Mouse (Mus musculus) CH12.LX (cell line): ENCODE results near the gene Gm20489.

Source experiments
- CTCF ChIP-seq, 2 experiments: IDR thresholded peaks in 1 of 2; conservative IDR thresholded peaks in 1 of 2; 2 replicates each; pipeline ENCODE4 v1.5.1; 2011 to 2012; ENCODE audit warnings: low read depth in 2 of 2, low read length in 2 of 2, improper control_type of control experiment in 1 of 2, inconsistent platforms in 1 of 2, mild to moderate bottlenecking in 1 of 2, moderate library complexity in 1 of 2
- JUN ChIP-seq: IDR thresholded peaks from 2 replicates; pipeline ENCODE4 v1.6.1; 2011; ENCODE audit warnings: low read depth, mild to moderate bottlenecking, low read length, improper control_type of control experiment, moderate library complexity; ENCODE audit not compliant: insufficient read depth
- KAT2A ChIP-seq: IDR thresholded peaks from 2 replicates; pipeline ENCODE4 v1.6.1; 2012; ENCODE audit warnings: low read length, improper control_type of control experiment, inconsistent platforms; ENCODE audit not compliant: insufficient replicate concordance
- MAZ ChIP-seq: IDR thresholded peaks from 2 replicates; pipeline ENCODE4 v1.6.1; 2012; ENCODE audit warnings: low read depth, mild to moderate bottlenecking, inconsistent platforms, low read length, improper control_type of control experiment, moderate library complexity
- POLR2A ChIP-seq: IDR thresholded peaks from 2 replicates; pipeline ENCODE4 v1.6.1; 2011; ENCODE audit warnings: low read depth, mild to moderate bottlenecking, improper control_type of control experiment, low read length
- SMC3 ChIP-seq: IDR thresholded peaks from 2 replicates; pipeline ENCODE4 v1.6.1; 2011; ENCODE audit warnings: low read depth, low read length, improper control_type of control experiment
- ZMIZ1 ChIP-seq: IDR thresholded peaks from 2 replicates; pipeline ENCODE4 v1.6.1; 2012; ENCODE audit warnings: low read depth, mild to moderate bottlenecking, inconsistent platforms, low read length, improper control_type of control experiment

DNA sequence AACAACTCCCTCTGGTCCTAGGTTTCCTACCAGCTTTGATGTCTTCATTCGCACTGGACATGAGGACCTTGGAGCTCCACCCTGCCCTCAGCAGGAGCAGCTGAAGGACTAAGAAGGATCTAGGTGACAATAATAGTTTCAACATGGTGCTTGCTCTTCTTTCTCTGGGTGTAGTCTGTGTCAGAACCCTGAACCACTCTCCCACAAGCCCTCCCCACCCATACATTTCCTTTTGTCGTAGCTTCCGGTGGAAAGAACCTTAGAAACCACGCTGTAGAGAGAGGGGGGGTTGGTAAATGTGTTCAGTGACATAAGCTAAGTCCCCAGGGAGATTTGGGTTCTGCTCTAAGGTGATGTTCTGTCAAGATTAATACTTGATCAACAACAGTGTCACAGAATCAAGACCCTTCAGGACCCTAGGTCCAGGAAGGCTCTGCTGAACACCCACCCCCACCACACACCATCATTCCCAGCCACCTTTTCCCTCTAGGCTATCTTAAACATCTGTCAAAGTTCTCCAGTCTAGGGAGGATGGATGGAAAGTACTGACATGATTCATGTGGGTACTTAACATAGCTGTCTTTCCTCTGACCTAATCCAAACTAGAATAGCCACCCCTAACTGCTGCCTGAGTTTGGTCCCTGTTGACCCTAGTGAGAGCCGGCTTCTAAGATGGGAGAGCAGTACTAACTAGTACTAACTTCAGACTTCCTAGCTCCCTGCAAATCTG is 633 bp downstream of the Gm20489 start, which contains the start of gene Il2rg:
- no peak for TF ChIP-seq CTCF (conservative IDR thresholded peaks at IDR 0.05 in 1 of 2, IDR thresholded peaks at IDR 0.05 in 1 of 2; ENCODE audit: low read depth in 2 of 2, low read length in 2 of 2)
- TF ChIP-seq KAT2A: 0 out of 2 replicates have a peak, but pooled peaks have one; percentile 42
- TF ChIP-seq SMC3: no peak
- TF ChIP-seq MAZ: peak; percentile 81; the same call in 1 of the 2 replicates
- peak; percentile 65 for TF ChIP-seq JUN
- TF ChIP-seq ZMIZ1: no peak
- TF ChIP-seq POLR2A: peak; percentile 76
